ENCODE assay signal across 13 mouse cellular contexts in the genomic region with DNA sequence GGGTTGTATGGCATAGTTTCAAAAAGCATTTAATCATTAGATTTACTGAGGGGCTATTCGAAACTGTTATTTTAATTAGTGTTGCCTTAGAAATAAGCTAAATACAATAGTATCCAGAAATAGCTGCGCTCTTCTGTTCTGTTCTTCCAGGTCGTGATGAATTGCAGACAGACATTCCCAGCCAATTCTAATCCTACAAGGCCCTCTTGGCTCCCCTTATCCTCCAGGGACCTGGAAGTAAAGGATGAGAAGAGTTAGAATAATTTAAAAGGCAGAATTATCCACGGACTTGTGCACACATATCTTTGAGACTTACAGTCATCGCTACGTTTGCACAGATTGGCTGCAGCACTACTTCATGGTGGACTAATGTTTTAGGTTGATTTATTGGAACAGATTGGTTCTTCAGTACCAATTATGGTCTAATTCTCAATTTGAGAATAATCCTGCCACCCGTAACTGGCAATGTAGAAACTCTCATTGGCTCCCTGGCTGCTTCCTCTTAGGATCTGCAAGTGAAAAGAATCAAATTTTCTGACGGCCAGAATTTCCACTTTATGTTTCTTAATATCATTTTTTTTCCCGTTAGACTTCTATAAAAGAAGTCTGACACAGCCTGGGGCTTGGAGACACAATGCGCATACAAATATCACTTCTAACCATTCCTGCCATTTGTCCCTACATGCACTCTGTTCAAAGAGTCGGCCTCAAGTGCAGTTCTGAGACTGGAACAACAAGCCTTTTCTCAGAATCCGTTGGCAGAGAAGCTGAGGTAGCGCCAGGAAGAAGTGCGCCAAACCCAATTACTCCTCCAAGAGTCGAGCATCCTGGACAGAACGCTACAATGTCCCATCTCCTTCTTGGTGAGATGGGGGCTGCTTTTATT.
DNase-seq lines count a peak whose midpoint lies in the region; ATAC-seq lines count a peak whose summit lies in the region.
"Had no signal": no experiment of that assay in that cellular context is flagged by ENCODE, and none has a peak within 500 bp of the region (broad histone marks: within the 10 kb centered on the region; RNA-seq: fewer than 3 reads in every experiment).

No protein-coding gene starts in this region.

- no peaks in the 10 kb centered on the region for H3K4me1 ChIP-seq in forebrain, embryonic 15.5 days
- no peaks in the 10 kb centered on the region for H3K4me1 ChIP-seq in forebrain, embryonic 12.5 days
- no peaks in the 10 kb centered on the region for H3K4me1 ChIP-seq in midbrain, embryonic 12.5 days
- no peaks in the 10 kb centered on the region for H3K4me1 ChIP-seq in midbrain, embryonic 11.5 days (ENCODE audit: control insufficient read depth, insufficient read depth, low read length)
- no peaks in the 10 kb centered on the region for H3K4me1 ChIP-seq in midbrain, embryonic 16.5 days (ENCODE audit: control insufficient read depth, insufficient read depth, low read length)

- ATAC-seq in forebrain, embryonic 15.5 days (replicated peaks) = peak; percentile 68
- no peak for ATAC-seq in forebrain, embryonic 12.5 days (ENCODE audit: low FRiP score)
- no peak for ATAC-seq in midbrain, embryonic 12.5 days (ENCODE audit: low FRiP score, low read depth)
- no peak for ATAC-seq in midbrain, embryonic 11.5 days (ENCODE audit: low FRiP score)
- peak; percentile 80 for ATAC-seq in midbrain, embryonic 16.5 days
- no peak for ATAC-seq in erythroblast, adult 5-6 weeks (replicated peaks; ENCODE audit: low FRiP score, poor library complexity, severe bottlenecking)

- WGBS in forebrain, embryonic 15.5 days = 59% methylated on average over 16 of the region's 16 CpGs
- WGBS in forebrain, embryonic 12.5 days = 83% methylated on average over 16 of the region's 16 CpGs
- WGBS in midbrain, embryonic 12.5 days = 84% methylated on average over 16 of the region's 16 CpGs
- 88% methylated on average over 16 of the region's 16 CpGs for WGBS in midbrain, embryonic 11.5 days
- WGBS in midbrain, embryonic 16.5 days = 59% methylated on average over 16 of the region's 16 CpGs

- H3K27ac ChIP-seq in forebrain, embryonic 15.5 days (replicated peaks) = peak overlapping the region; percentile 34
- no peak overlapping the region for H3K27ac ChIP-seq in forebrain, embryonic 12.5 days
- H3K27ac ChIP-seq in midbrain, embryonic 12.5 days (replicated peaks) = 0 out of 2 replicates have a peak overlapping the region, but pooled peaks have one; percentile 20
- H3K27ac ChIP-seq in midbrain, embryonic 11.5 days (ENCODE audit: low read depth, low read length) = no peak overlapping the region
- peak overlapping the region; percentile 19; the same call in 1 of the 2 replicates for H3K27ac ChIP-seq in midbrain, embryonic 16.5 days (ENCODE audit: low read length)
- H3K27ac ChIP-seq: heart, adult 2 months; liver, embryonic 14.5 days had no signal

- no peak for DNase-seq in midbrain, embryonic 11.5 days (ENCODE audit: low spot score, missing footprints)
- peak; percentile 10 to 12 for DNase-seq in cerebellum, postnatal 14 days
- DNase-seq: heart, adult 2 months; heart, postnatal 36 days; kidney, postnatal 14 days; lung, postnatal 36 days had no signal

- H3K27me3 ChIP-seq in forebrain, embryonic 15.5 days = no peaks in the 10 kb centered on the region
- H3K27me3 ChIP-seq in forebrain, embryonic 12.5 days = no peaks in the 10 kb centered on the region
- H3K27me3 ChIP-seq in midbrain, embryonic 12.5 days = no peaks in the 10 kb centered on the region
- no peaks in the 10 kb centered on the region for H3K27me3 ChIP-seq in midbrain, embryonic 11.5 days (ENCODE audit: control insufficient read depth, insufficient read depth, low read length)
- H3K27me3 ChIP-seq in midbrain, embryonic 16.5 days (ENCODE audit: control insufficient read depth, insufficient read depth, low read depth, low read length) = no peaks in the 10 kb centered on the region

- H3K4me3 ChIP-seq in forebrain, embryonic 15.5 days = no peak overlapping the region
- no peak overlapping the region for H3K4me3 ChIP-seq in forebrain, embryonic 12.5 days (replicated peaks)
- H3K4me3 ChIP-seq in midbrain, embryonic 12.5 days = no peak overlapping the region
- H3K4me3 ChIP-seq in midbrain, embryonic 11.5 days (ENCODE audit: low read depth, low read length) = no peak overlapping the region
- no peak overlapping the region for H3K4me3 ChIP-seq in midbrain, embryonic 16.5 days (ENCODE audit: low read depth, low read length)
- H3K4me3 ChIP-seq: heart, adult 2 months; myocyte had no signal

- H3K9ac ChIP-seq in forebrain, embryonic 15.5 days (replicated peaks) = no peak overlapping the region
- H3K9ac ChIP-seq in forebrain, embryonic 12.5 days = no peak overlapping the region
- no peak overlapping the region for H3K9ac ChIP-seq in midbrain, embryonic 12.5 days (replicated peaks)
- no peak overlapping the region for H3K9ac ChIP-seq in midbrain, embryonic 11.5 days (ENCODE audit: low read length)
- no peak overlapping the region for H3K9ac ChIP-seq in midbrain, embryonic 16.5 days (ENCODE audit: low read depth, low read length)
- H3K9ac ChIP-seq: liver, embryonic 14.5 days had no signal

- H3K9me3 ChIP-seq in forebrain, embryonic 15.5 days = peaks cover 8% of the 10 kb centered on the region; the same call in 1 of the 2 replicates
- no peaks in the 10 kb centered on the region for H3K9me3 ChIP-seq in forebrain, embryonic 12.5 days
- no peaks in the 10 kb centered on the region for H3K9me3 ChIP-seq in midbrain, embryonic 12.5 days
- H3K9me3 ChIP-seq in midbrain, embryonic 11.5 days (ENCODE audit: control insufficient read depth, low read length) = no peaks in the 10 kb centered on the region
- H3K9me3 ChIP-seq in midbrain, embryonic 16.5 days (replicated peaks; ENCODE audit: control insufficient read depth, low read length, poor library complexity, severe bottlenecking) = peaks cover 4% of the 10 kb centered on the region; the same call in 1 of the 2 replicates

- no peak overlapping the region for H3K4me2 ChIP-seq in forebrain, embryonic 15.5 days (replicated peaks)
- no peak overlapping the region for H3K4me2 ChIP-seq in forebrain, embryonic 12.5 days
- H3K4me2 ChIP-seq in midbrain, embryonic 12.5 days (replicated peaks) = no peak overlapping the region
- no peak overlapping the region for H3K4me2 ChIP-seq in midbrain, embryonic 11.5 days
- H3K4me2 ChIP-seq in midbrain, embryonic 16.5 days (ENCODE audit: low read length) = no peak overlapping the region

- no peaks in the 10 kb centered on the region for H3K36me3 ChIP-seq in forebrain, embryonic 15.5 days
- H3K36me3 ChIP-seq in forebrain, embryonic 12.5 days (replicated peaks) = no peaks in the 10 kb centered on the region
- no peaks in the 10 kb centered on the region for H3K36me3 ChIP-seq in midbrain, embryonic 12.5 days
- H3K36me3 ChIP-seq in midbrain, embryonic 11.5 days (ENCODE audit: control insufficient read depth, insufficient read depth, low read length) = no peaks in the 10 kb centered on the region
- no peaks in the 10 kb centered on the region for H3K36me3 ChIP-seq in midbrain, embryonic 16.5 days (ENCODE audit: control insufficient read depth, insufficient read depth, low read length)

Comparison
In these comparisons a context has a peak if more than half of its experiments do, and no peak if none do; other contexts are left out.
1. ATAC-seq: peak in forebrain, embryonic 15.5 days (single experiment) and midbrain, embryonic 16.5 days (single experiment); none in forebrain, embryonic 12.5 days (single experiment), midbrain, embryonic 12.5 days (single experiment), midbrain, embryonic 11.5 days (single experiment) and erythroblast, adult 5-6 weeks (single experiment).
2. H3K27ac ChIP-seq: peak in forebrain, embryonic 15.5 days (single experiment), midbrain, embryonic 12.5 days (single experiment) and midbrain, embryonic 16.5 days (single experiment); none in forebrain, embryonic 12.5 days (single experiment) and midbrain, embryonic 11.5 days (single experiment).